Mouse (Mus musculus): ENCODE measurements around the gene Mycn. TPM values are rescaled to one million over a fixed set of nuclear protein-coding genes. Genes with fewer than 3 reads are reported as not detected.

The Mycn gene
- polyA plus RNA-seq, 1 experiment from 2014 or later: 115 TPM

GRCm38 (mm10) chr12:12898356-12899126 is 43.2 kb downstream of the Mycn start:
- 63% methylated on average over 2 of the region's 2 CpGs for WGBS
- H3K27ac ChIP-seq (replicated peaks; ENCODE audit: low read depth, low read length): no peak overlapping the region
- no peaks in the 10 kb centered on the region for H3K36me3 ChIP-seq (ENCODE audit: control insufficient read depth, insufficient read depth, low read length)
- no peaks in the 10 kb centered on the region for H3K4me1 ChIP-seq (ENCODE audit: control insufficient read depth, insufficient read depth, low read length)
- no peak overlapping the region for H3K4me3 ChIP-seq (ENCODE audit: low read depth, low read length)
- no peaks in the 10 kb centered on the region for H3K27me3 ChIP-seq (ENCODE audit: control insufficient read depth, insufficient read depth, low read length)
- no peak for ATAC-seq (ENCODE audit: insufficient number of reproducible peaks, low FRiP score, low TSS enrichment, low read depth)
- H3K9me3 ChIP-seq (ENCODE audit: control insufficient read depth, low read length): no peaks in the 10 kb centered on the region
- H3K9ac ChIP-seq (ENCODE audit: low read length): no peak overlapping the region
- H3K4me2 ChIP-seq (ENCODE audit: low read depth, severe bottlenecking): no peak overlapping the region
- no peak for DNase-seq (ENCODE audit: low spot score)

GRCm38 (mm10) chr12:12893986-12894385 is 47.7 kb downstream of the Mycn start:
- Histone ChIP-seq H3K4me2 (ENCODE audit: low read depth, severe bottlenecking) (no peak overlapping the region), H3K4me1 (ENCODE audit: control insufficient read depth, insufficient read depth, low read length) (no peaks in the 10 kb centered on the region), H3K9ac (ENCODE audit: low read length) (no peak overlapping the region), H3K27ac (replicated peaks; ENCODE audit: low read depth, low read length) (no peak overlapping the region), H3K9me3 (ENCODE audit: control insufficient read depth, low read length) (no peaks in the 10 kb centered on the region), H3K27me3 (ENCODE audit: control insufficient read depth, insufficient read depth, low read length) (no peaks in the 10 kb centered on the region), H3K4me3 (ENCODE audit: low read depth, low read length) (no peak overlapping the region), H3K36me3 (ENCODE audit: control insufficient read depth, insufficient read depth, low read length) (no peaks in the 10 kb centered on the region)
- DNase-seq (ENCODE audit: low spot score): no peak
- WGBS: 91% methylated on average over 8 of the region's 8 CpGs
- no peak for ATAC-seq (ENCODE audit: insufficient number of reproducible peaks, low FRiP score, low TSS enrichment, low read depth)

- ATAC-seq (ENCODE audit: insufficient number of reproducible peaks, low FRiP score, low TSS enrichment, low read depth) (no peak), DNase-seq (ENCODE audit: low spot score) (no peak)
- Histone ChIP-seq H3K9me3 (ENCODE audit: control insufficient read depth, low read length) (no peaks in the 10 kb centered on the region), H3K27me3 (ENCODE audit: control insufficient read depth, insufficient read depth, low read length) (no peaks in the 10 kb centered on the region), H3K9ac (ENCODE audit: low read length) (no peak overlapping the region), H3K4me3 (ENCODE audit: low read depth, low read length) (no peak overlapping the region), H3K4me1 (ENCODE audit: control insufficient read depth, insufficient read depth, low read length) (no peaks in the 10 kb centered on the region; the same call in 1 of the 2 replicates), H3K36me3 (ENCODE audit: control insufficient read depth, insufficient read depth, low read length) (no peaks in the 10 kb centered on the region), H3K4me2 (ENCODE audit: low read depth, severe bottlenecking) (no peak overlapping the region), H3K27ac (replicated peaks; ENCODE audit: low read depth, low read length) (no peak overlapping the region)
- 36% methylated on average over 15 of the region's 15 CpGs for WGBS
Observed at GRCm38 (mm10) chr12:12886191-12886889, 55.4 kb downstream of the Mycn start.
